Mouse (Mus musculus) heart, embryonic 16.5 days (tissue): ENCODE data around the gene Abr. TPM values are rescaled to one million over a fixed set of nuclear protein-coding genes. Genes with fewer than 3 reads are reported as not detected.
A peak's percentile ranks its signal among the peaks of the same experiment; 100 is the strongest.

Source experiments
- ATAC-seq: fragments of 200-750 bp; cut with Nextera tagmentation; replicated peaks from 2 replicates; pipeline ENCODE4 v1.8.0; 2017; ENCODE audit warnings: moderate number of reproducible peaks; ENCODE audit not compliant: insufficient read depth, low FRiP score; ENCODE audit errors: extremely low read depth
- H3K27ac ChIP-seq: fragments of 300-500 bp; sonication (generic); 2 replicates; pipeline ENCODE4 v1.5.1; 2014; ENCODE audit warnings: mild to moderate bottlenecking, low read length, control low read depth, moderate library complexity
- H3K27me3 ChIP-seq: fragments of 300-500 bp; sonication (generic); 2 replicates; pipeline ENCODE4 v1.6.1; 2014; ENCODE audit warnings: low read length, mixed read lengths; ENCODE audit not compliant: control insufficient read depth, insufficient read depth
- H3K36me3 ChIP-seq: fragments of 300-500 bp; sonication (generic); 2 replicates; pipeline ENCODE4 v1.6.1; 2014; ENCODE audit not compliant: control insufficient read depth, insufficient read depth
- H3K4me1 ChIP-seq: fragments of 300-500 bp; sonication (generic); 2 replicates; pipeline ENCODE4 v1.6.1; 2014; ENCODE audit warnings: low read length, mixed read lengths; ENCODE audit not compliant: control insufficient read depth, insufficient read depth
- H3K4me2 ChIP-seq: fragments of 300-500 bp; sonication (generic); 2 replicates; pipeline ENCODE4 v1.6.1; 2014; ENCODE audit warnings: low read depth, mild to moderate bottlenecking, control low read depth, low read length
- H3K4me3 ChIP-seq: fragments of 300-500 bp; sonication (generic); 2 replicates; pipeline ENCODE4 v1.5.1; 2014; ENCODE audit warnings: mild to moderate bottlenecking, control low read depth, low read length
- H3K9ac ChIP-seq: fragments of 300-500 bp; sonication (generic); 2 replicates; pipeline ENCODE4 v1.6.1; 2014; ENCODE audit warnings: low read length, control low read depth
- H3K9me3 ChIP-seq: fragments of 300-500 bp; sonication (generic); replicated peaks from 2 replicates; pipeline ENCODE4 v1.6.1; 2016; ENCODE audit warnings: low read length; ENCODE audit not compliant: control insufficient read depth
- WGBS: fragments of 180-500 bp; shearing (Covaris S2); extraction: QIAGEN DNeasy Blood & Tissue Kit; methylation state at CpG from one replicate; pipeline ENCODE4 v1.1.7; 2014; 5-methylcytosine and 5-hydroxymethylcytosine counted together
- polyA plus RNA-seq: library from polyadenylated mRNA; unstranded; fragments of >200 nt; fragmentation: Nextera tagmentation; extraction: Ambion mirVana; gene quantifications from 2 replicates; pipeline ENCODE4 v1.2.1, GENCODE M21; 2015

Gene Abr
- polyA plus RNA-seq, 1 experiment from 2014 or later: 21.0 TPM

GRCm38 (mm10) chr11:76610948-76611347 lies 11.2 kb downstream of the Abr start:
- H3K27ac ChIP-seq: no peak overlapping the region
- no peaks in the 10 kb centered on the region for H3K36me3 ChIP-seq
- no peaks in the 10 kb centered on the region for H3K27me3 ChIP-seq
- no peak for ATAC-seq
- H3K4me3 ChIP-seq: no peak overlapping the region
- H3K4me2 ChIP-seq: no peak overlapping the region
- H3K9me3 ChIP-seq: no peaks in the 10 kb centered on the region
- H3K9ac ChIP-seq: no peak overlapping the region
- H3K4me1 ChIP-seq: peaks cover 4% of the 10 kb centered on the region; the same call in 1 of the 2 replicates

GRCm38 (mm10) chr11:76606521-76606920 lies 15.6 kb downstream of the Abr start:
- Histone ChIP-seq H3K9ac (no peak overlapping the region), H3K4me3 (no peak overlapping the region), H3K9me3 (no peaks in the 10 kb centered on the region), H3K27ac (no peak overlapping the region), H3K27me3 (no peaks in the 10 kb centered on the region), H3K4me2 (no peak overlapping the region), H3K4me1 (no peaks in the 10 kb centered on the region), H3K36me3 (no peaks in the 10 kb centered on the region)
- 76% methylated on average over 9 of the region's 9 CpGs for WGBS
- ATAC-seq: no peak

- H3K4me3 ChIP-seq: no peak overlapping the region
- H3K4me1 ChIP-seq: no peaks in the 10 kb centered on the region; the same call in 1 of the 2 replicates
- H3K27me3 ChIP-seq: no peaks in the 10 kb centered on the region
- no peak overlapping the region for H3K4me2 ChIP-seq
- ATAC-seq: no peak
- no peaks in the 10 kb centered on the region for H3K36me3 ChIP-seq
- no peak overlapping the region for H3K9ac ChIP-seq
- no peaks in the 10 kb centered on the region for H3K9me3 ChIP-seq
- 9% methylated on average over 2 of the region's 2 CpGs for WGBS
- H3K27ac ChIP-seq: no peak overlapping the region
These were observed 22.9 kb downstream of the Abr start for GRCm38 (mm10) chr11:76599219-76599618.

- Histone ChIP-seq H3K27me3 (no peaks in the 10 kb centered on the region), H3K9ac (no peak overlapping the region), H3K4me2 (no peak overlapping the region), H3K4me3 (no peak overlapping the region), H3K36me3 (no peaks in the 10 kb centered on the region), H3K27ac (no peak overlapping the region), H3K4me1 (peaks cover 4% of the 10 kb centered on the region), H3K9me3 (no peaks in the 10 kb centered on the region)
- ATAC-seq: no peak
- WGBS: 63% methylated on average over 5 of the region's 5 CpGs
These were observed 23.4 kb downstream of the Abr start for GRCm38 (mm10) chr11:76598757-76599156.

- no peak overlapping the region; the same call in 1 of the 2 replicates for H3K27ac ChIP-seq
- no peak; the same call in 1 of the 2 replicates for ATAC-seq
These were observed 28.3 kb downstream of the Abr start for GRCm38 (mm10) chr11:76593620-76594326.

GRCm38 (mm10) chr11:76589746-76590145 lies 32.4 kb downstream of the Abr start:
- H3K9ac ChIP-seq: no peak overlapping the region
- peaks cover 8% of the 10 kb centered on the region for H3K4me1 ChIP-seq
- no peak overlapping the region for H3K4me2 ChIP-seq
- ATAC-seq: no peak
- peaks cover under 1% of the 10 kb centered on the region; the same call in 1 of the 2 replicates for H3K9me3 ChIP-seq
- H3K27ac ChIP-seq: no peak overlapping the region
- H3K27me3 ChIP-seq: no peaks in the 10 kb centered on the region
- 70% methylated on average over 5 of the region's 5 CpGs for WGBS
- no peaks in the 10 kb centered on the region for H3K36me3 ChIP-seq
- no peak overlapping the region for H3K4me3 ChIP-seq

More at GRCm38 (mm10) chr11:76593620-76594326, 28.3 kb downstream of the Abr start:
- no peak overlapping the region for H3K4me3 ChIP-seq
- H3K4me1 ChIP-seq: peaks cover 8% of the 10 kb centered on the region
- WGBS: 49% methylated on average over 4 of the region's 4 CpGs
- H3K9ac ChIP-seq: no peak overlapping the region
- H3K4me2 ChIP-seq: no peak overlapping the region
- no peaks in the 10 kb centered on the region for H3K9me3 ChIP-seq
- H3K36me3 ChIP-seq: no peaks in the 10 kb centered on the region
- H3K27me3 ChIP-seq: no peaks in the 10 kb centered on the region

GRCm38 (mm10) chr11:76588632-76589485 lies 33.3 kb downstream of the Abr start:
- Histone ChIP-seq H3K4me2 (no peak overlapping the region), H3K9me3 (peaks cover 4% of the 10 kb centered on the region; the same call in 1 of the 2 replicates), H3K4me1 (peaks cover 5% of the 10 kb centered on the region), H3K36me3 (no peaks in the 10 kb centered on the region), H3K27me3 (no peaks in the 10 kb centered on the region), H3K27ac (no peak overlapping the region), H3K9ac (no peak overlapping the region), H3K4me3 (no peak overlapping the region)
- WGBS: 70% methylated on average over 10 of the region's 10 CpGs
- no peak for ATAC-seq

GRCm38 (mm10) chr11:76588032-76588431 lies 34.1 kb downstream of the Abr start:
- no peak overlapping the region for H3K4me2 ChIP-seq
- peak; percentile 32; the same call in 1 of the 2 replicates for ATAC-seq
- H3K27me3 ChIP-seq: no peaks in the 10 kb centered on the region
- H3K36me3 ChIP-seq: no peaks in the 10 kb centered on the region
- H3K4me3 ChIP-seq: no peak overlapping the region
- H3K9me3 ChIP-seq: peaks cover 4% of the 10 kb centered on the region; the same call in 1 of the 2 replicates
- H3K27ac ChIP-seq: peak overlapping the region; percentile 41
- H3K4me1 ChIP-seq: no peaks in the 10 kb centered on the region
- 75% methylated on average over 2 of the region's 2 CpGs for WGBS
- no peak overlapping the region for H3K9ac ChIP-seq

- WGBS: 44% methylated on average over 1 of the region's 1 CpGs
- Histone ChIP-seq H3K27me3 (no peaks in the 10 kb centered on the region), H3K4me3 (no peak overlapping the region), H3K36me3 (no peaks in the 10 kb centered on the region), H3K9me3 (peaks cover 4% of the 10 kb centered on the region; the same call in 1 of the 2 replicates), H3K27ac (peak overlapping the region; percentile 41), H3K4me2 (no peak overlapping the region), H3K4me1 (no peaks in the 10 kb centered on the region), H3K9ac (0 out of 2 replicates have a peak overlapping the region, but pooled peaks have one; percentile 2)
- no peak for ATAC-seq
These were observed 34.8 kb downstream of the Abr start for GRCm38 (mm10) chr11:76587333-76587732.
